Mouse (Mus musculus) inflammation-experienced regulatory T-cells, adult 16 weeks (primary cell): ENCODE data around the gene Sipa1l3. TPM values are rescaled to one million over a fixed set of nuclear protein-coding genes. Genes with fewer than 3 reads are reported as not detected.

ENCODE experiments used
- polyA plus RNA-seq: library from polyadenylated mRNA; unstranded; fragments of 100-300 nt; shearing (Covaris generic); gene quantifications from one replicate; pipeline ENCODE4 v1.2.1, GENCODE M21; 2017

The Sipa1l3 gene
- 9.9 TPM for polyA plus RNA-seq

DNA sequence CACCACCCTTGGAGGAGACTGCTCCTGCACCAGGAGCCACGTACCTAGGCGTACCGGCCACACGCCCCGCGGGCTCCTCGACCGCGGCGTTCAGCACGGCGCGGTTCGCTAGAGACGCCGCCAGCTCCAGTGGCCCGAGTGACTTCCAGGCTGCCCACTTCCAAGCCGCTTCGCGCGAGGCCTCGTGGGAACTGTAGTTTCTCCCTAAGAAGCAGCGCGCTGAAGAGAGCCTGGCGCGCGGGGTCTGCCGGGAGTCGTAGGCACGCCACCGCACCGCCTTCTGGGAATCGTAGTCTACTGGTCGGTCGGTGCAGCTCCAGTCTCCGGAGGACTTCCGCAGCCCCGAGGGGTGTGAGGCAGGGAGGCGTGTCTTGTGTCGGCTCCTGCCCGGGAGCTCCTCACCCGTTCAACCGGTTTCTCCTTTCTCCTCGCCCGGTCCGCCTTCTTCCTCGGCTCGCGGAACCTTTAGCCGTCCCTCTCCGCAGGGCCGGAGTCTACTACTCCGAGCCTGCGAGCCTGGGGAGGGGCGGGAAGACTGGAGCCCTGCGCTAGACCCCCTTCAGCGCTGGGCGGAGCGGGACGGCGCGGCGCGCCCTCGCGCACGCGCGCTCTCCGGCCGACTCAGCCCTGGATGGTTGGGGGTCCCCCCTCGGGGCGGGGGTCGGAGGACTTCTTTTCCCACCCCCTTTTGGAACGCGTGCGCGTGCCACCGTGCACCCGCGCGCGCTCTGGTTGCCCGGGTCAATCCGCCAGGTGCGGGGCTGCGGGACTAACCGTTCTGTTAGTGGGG is at the start of gene Sipa1l3:
Gene Sipa1l3 (minus strand): TSS at position 221 of the 790 bp plus-strand sequence.

DNA sequence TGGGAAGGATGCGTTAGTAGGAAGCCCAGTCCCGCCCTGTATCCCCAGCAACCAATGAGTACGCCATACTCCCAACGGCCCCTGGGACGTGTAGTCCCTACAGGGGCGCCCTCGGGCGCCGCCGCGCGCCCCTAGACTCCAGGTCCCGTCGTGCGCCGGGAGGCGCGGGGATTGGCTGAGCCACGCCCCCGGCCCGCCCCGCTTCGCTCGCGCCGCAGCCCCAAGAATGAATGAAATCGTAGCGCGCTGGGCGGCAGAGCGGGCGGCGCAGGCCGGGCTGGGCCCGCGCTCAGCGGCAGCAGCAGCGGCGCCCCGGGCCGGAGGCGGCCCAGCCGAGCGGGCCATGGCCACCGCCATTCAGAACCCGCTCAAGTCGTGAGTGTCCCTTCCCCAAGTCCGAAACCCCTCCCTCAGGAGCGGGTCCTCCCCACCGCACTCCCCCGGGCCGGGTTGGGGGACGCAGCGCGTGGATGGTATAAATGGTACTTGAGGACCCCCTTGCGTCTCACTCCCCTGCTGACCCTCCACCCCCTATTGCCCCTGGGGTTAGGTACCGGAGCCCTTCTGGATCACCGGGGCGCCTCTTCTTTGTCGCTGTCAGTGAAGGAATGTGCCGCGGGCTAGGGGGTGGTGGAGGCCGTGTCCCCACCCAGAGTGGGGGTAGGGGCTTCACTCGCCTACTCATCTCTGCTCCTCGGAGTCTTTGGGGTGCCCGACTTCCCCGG is 214.5 kb downstream of the Sipa1l3 start, which contains the start of gene Dpf1:
Gene Dpf1 (plus strand): TSS at position 214 of the 725 bp plus-strand sequence.

DNA sequence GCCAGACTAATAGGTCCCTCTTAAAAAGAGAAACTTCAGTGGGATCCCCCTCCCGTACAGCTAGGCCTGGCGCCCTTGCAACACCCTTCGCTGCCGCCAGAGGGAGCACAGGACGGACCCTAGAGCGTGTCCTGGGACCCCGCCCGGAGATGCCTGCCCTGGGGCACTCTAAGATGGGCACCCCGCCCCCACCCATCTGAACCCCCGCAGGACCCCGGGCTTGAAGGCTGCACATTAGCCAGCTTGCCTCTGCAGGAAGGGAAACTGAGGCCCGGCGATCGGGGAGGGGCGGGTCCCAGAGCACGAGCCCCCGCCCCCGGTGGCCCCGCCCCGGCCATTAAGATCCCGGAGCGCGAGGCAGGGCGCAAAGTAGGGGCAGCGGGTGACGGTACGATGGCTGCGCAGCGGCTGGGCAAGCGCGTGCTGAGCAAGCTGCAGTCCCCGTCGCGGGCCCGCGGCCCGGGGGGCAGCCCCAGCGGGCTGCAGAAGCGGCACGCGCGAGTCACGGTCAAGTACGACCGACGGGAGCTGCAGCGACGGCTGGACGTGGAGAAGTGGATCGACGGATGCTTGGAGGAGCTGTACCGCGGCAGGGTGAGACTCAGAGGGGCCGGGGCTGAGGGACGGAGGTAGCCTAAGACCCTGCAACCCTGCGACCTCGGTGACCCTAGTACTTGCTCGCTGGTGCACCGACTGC is 229.4 kb downstream of the Sipa1l3 start, which contains the start of gene Ppp1r14a:
Gene Ppp1r14a (plus strand): TSS at position 367 of the 697 bp plus-strand sequence.

DNA sequence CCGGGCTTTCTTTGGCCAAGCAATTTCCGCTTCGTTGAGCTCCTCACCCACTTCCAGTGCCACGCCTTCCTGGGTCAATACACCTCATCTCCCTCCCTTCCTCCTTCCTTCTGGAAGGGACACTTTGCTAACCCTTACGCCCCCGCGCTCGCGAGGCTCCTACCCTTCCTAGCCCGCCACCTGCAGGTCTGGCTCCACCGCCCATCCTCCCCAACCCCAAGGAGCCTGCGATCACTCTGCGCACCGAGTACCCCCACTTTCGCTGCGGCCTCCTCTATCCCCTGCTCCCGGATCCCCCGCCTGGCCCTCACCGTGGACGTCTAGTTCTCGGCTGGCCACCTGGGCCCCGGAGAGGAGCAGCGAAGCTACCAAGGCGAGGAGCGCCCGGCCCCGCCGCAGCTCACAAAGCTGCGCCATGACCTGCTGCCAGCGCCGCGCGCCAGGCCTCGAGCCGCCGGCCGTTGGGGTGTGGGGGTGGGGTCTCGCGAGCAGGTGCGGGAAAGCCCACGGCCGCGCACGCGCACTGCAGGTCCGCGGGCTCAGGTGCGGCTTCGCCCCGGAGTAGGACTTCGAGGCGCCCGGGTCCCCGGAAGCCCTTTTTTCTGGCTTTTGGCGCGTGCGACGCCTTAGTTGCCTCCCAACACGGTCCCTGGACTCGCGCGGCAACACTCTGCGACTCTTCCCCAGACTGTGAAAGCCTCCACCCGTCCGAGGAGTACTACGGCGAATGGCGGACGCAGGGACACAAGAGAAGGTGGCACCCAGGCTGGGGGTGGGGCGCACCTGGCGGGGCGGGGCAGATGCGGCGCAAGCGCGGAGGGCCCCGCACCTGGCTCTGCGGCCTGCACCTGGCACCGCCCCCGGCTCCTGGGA is 237.0 kb downstream of the Sipa1l3 start, which contains the start of gene Spint2:
Gene Spint2 (minus strand): TSS at position 712 of the 873 bp plus-strand sequence.

Other genes starting within 250 kb of the Sipa1l3 start
- gene Spint2, start 236.7 kb downstream of the Sipa1l3 start, polyA plus RNA-seq = 80.3 TPM
- not detected for gene Ppp1r14a, start 229.3 kb downstream of the Sipa1l3 start, polyA plus RNA-seq
- gene Dpf1, start 214.7 kb downstream of the Sipa1l3 start, polyA plus RNA-seq = 0.46 TPM
- gene Catsperg2, start 208.4 kb upstream of the Sipa1l3 start, polyA plus RNA-seq = not detected
- 25.5 TPM for gene Zfp84, start 249.9 kb upstream of the Sipa1l3 start, polyA plus RNA-seq